Mouse (Mus musculus): Measurements from ENCODE around the gene Nop10. TPM values are rescaled to one million over a fixed set of nuclear protein-coding genes. Genes with fewer than 3 reads are reported as not detected.

Nop10 gene
- total RNA-seq (2017): 34.6 and 45.7 TPM in 2 replicates

DNA sequence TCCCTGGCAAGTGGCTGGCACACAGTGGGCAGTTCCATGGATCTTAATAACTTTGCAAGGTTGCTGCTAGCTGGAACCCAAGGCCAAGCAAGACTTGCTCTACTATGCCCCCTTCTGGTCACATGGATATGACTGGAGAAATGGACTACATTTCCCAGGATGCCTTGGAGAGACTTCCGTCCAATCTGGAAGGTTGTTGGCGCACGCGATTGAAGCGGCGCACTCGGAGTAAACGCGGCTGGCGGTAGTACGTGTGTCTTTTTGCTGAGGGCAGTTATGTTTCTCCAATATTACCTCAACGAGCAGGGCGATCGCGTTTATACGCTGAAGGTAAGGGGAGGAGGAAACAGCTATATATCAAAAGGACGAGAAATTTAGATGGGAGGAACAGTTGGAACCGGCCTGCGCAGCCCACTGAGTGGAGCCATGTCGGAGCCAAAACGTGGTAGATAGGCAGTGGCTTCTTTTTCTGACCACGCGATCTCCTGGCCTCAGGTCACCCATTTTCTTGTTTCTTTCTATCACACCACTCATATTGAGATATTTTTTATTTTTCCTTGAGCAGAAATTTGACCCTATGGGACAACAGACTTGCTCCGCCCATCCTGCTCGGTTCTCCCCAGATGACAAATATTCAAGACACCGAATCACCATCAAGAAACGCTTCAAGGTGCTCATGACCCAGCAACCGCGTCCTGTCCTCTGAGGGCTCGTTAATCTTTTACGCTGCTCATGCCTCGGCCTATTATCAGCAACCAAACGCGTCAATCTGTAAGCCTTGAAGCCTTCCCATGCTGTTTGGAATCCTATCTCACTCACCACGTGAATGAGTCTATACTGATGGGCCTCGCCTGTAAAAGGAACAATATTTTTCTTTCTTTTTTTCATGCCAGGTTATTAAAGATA is at the start of gene Nop10:
Gene Nop10 (plus strand): TSS at position 179 of the 906 bp plus-strand sequence.
- peak; percentile 63 for ATAC-seq (ENCODE audit: extremely low read depth, insufficient number of reproducible peaks, low FRiP score, poor library complexity, severe bottlenecking)

DNA sequence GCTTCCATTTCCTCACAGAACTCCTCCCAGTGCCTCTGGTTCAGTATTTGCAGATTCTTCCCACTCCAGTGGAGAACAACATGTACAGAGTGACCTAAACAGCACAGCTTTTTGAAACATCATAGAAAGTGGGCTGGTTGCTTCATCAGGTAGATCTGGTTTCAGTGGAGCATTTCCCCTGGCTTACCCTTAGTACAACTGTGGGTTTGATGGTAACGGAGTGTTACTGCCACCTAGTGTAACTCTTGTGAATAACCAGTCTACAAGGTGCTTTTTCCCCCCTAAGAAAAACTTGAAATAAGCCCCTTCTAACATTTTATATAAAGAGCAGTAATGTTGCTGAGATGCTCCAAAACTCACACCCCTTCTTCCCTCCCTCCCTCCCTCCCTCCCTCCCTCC is 45.7 kb upstream of the Nop10 start:
- ATAC-seq (ENCODE audit: extremely low read depth, insufficient number of reproducible peaks, low FRiP score, poor library complexity, severe bottlenecking): peak; percentile 72; the same call in 1 of the 2 replicates

DNA sequence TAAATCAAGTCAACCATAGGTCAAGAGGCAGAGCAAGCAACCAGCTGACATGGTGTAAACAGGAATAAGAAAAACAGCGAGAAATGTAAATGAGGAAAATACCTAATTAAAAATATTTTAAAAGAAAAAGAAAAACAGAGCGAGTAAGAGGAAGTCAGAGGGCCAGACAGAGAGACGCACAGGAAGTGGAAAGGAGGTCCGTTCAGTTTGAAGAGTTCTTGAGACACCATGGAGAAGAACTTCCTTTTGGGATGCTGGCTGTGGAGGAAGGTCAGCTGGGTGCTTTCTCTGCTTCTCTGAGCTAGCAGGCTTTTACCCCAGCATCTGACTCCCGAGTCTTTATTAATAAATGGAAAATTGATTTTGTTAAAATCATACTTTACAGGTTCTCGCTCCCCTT is 44.1 kb upstream of the Nop10 start:
- ATAC-seq (ENCODE audit: extremely low read depth, insufficient number of reproducible peaks, low FRiP score, poor library complexity, severe bottlenecking): no peak

DNA sequence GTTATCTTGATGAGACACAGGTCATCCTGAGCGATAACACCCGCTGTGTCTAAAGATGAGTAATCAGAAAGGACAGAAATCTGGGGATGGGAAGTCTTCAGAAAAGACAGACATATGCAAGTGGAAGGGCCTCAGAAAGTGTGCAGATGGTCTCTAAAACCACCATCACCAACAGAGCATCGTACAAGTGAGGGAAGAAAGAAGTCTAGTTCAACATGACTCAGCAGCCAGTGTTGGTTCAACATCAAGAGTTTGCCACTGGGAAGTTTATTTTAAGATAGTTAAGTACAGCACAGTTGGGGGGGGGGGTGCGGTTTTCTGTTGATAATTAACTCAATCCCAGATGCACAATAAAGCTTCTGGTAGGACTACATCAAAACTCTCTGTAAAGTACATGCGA is 40.8 kb upstream of the Nop10 start:
- ATAC-seq (ENCODE audit: extremely low read depth, insufficient number of reproducible peaks, low FRiP score, poor library complexity, severe bottlenecking): no peak

DNA sequence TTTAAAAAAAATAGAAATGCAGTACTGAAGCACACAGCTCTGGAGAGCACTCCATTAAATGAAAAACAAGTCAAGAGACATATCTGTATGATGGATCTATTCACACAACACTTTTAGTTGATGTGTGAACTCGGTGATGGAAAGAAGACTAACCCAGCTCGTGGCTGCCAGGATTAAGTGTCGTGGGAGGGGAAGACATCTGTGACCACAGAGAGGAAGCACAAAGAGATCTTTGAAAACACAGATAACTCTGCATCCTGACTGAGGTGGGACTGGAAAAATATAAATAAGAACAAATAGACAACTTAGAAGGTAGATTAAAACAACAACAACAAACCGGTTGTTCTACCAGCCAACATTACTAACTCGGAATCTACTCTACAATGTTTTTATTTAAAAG is 39.1 kb upstream of the Nop10 start:
- ATAC-seq (ENCODE audit: extremely low read depth, insufficient number of reproducible peaks, low FRiP score, poor library complexity, severe bottlenecking): no peak

DNA sequence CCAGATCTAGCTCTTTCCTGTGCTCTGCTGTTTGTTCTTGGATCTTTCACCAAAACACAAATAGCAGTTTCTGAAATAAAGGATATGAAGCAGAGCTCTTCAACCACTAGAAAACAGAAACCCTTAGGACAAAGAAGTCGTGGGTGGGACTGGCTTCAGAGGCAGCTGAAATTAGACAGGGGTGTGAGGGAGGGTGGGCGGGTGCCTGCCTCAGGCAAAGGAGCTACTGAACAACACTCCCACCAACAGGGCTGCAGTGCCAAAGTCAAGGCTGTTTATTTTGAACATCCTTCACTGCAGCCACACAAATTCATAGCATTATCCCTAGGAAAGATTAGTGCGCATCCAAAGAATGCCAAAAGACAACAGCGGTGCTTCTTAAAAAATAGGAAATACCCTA is 37.4 kb upstream of the Nop10 start:
- ATAC-seq (ENCODE audit: extremely low read depth, insufficient number of reproducible peaks, low FRiP score, poor library complexity, severe bottlenecking): no peak

DNA sequence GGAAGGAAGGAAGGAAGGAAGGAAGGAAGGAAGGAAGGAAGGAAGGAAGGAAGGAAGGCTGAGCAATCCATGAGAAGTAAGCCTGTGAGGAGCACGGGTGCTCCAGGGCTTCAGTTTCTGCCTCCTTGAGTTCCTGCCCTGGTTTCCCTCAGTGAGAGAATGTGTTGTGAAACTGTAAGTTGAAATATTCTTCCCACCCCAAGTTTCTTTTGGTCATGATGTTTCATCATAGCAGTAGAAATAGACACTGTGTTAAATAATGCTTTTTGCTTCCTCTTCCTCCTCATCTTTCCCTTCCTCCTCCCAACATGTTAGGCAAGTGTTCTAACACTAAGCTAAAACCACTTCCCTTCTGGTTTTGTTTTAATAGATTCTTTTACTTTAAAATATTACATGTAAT is 29.1 kb upstream of the Nop10 start:
- ATAC-seq (ENCODE audit: extremely low read depth, insufficient number of reproducible peaks, low FRiP score, poor library complexity, severe bottlenecking): peak; percentile 66; the same call in 1 of the 2 replicates

DNA sequence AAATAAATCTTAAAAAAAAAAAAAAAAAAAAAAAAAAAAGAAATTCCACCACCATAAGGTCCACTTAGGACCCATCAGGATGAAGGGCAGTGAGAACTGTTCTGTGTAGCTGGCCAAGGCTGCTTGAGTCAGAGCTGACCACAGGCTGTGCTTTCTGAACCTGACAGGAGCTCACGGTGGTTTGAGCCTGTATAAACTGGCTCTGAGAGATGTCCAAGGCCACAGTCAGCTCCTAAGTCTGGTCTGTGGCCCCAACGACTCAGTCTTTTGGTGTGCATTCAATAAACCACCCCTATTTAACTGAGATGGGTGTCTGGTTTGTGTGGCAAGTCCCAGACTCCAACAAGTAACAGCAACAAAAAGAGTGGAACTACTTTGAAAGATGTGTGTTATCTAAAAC is 25.1 kb upstream of the Nop10 start:
- ATAC-seq (ENCODE audit: extremely low read depth, insufficient number of reproducible peaks, low FRiP score, poor library complexity, severe bottlenecking): no peak

DNA sequence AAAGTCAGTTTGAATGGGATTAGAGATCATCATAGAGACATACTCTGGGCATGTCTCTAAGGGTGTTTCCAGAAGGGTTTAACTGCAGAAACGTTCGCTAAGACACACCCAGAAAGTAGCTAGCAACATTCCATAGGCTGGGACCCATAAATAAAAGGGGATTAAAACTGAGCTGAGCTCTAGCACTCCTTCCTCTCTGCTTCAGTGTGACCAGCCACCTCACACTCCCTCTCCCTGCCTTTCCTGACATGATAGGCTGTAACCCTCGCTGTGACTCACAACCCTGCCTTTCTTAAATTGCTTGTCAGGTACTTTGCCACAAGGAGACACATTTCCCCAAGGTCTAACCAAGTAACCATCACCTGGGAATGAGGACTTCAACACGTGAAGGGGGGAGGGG is 23.7 kb upstream of the Nop10 start:
- ATAC-seq (ENCODE audit: extremely low read depth, insufficient number of reproducible peaks, low FRiP score, poor library complexity, severe bottlenecking): no peak

DNA sequence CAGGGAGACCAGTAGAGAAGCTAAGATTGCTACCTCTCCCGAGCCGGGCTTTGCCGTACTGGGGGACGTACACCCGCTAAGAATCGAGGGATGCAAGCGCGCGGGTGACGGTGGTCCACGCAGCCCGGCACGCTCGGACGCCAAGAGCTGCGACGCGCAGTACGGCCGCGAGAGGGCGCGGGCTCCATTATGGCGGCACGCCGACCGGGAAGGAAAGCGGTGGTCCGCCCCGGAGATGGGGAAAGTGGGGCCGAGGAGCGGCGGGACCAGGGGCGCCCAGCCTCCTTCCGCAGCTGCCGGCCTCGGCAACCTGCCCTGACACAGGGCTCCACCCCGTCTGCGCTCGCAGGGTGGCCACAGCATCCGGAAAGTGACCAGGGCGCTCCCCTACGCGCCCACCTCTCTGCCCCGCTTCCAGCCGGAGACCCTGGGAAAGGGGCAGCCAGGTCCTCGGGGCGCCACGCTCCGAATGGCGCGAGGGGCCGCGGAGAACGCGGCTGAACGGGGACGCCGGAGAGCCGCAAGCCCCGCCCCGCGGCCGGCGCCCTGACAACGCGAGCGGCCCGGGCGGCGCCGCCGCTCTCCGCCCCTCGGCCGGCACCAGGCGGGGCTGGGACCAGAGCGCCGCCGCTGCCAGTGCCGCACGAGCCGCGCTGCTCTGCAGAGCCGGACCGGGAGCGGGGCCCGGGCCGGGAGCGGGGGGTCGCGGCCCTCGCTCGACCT is 22.4 kb upstream of the Nop10 start, which contains the start of gene Lpcat4:
Gene Lpcat4 (plus strand): TSS at position 257 of the 723 bp plus-strand sequence.
- ATAC-seq (ENCODE audit: extremely low read depth, insufficient number of reproducible peaks, low FRiP score, poor library complexity, severe bottlenecking): peak; percentile 71

DNA sequence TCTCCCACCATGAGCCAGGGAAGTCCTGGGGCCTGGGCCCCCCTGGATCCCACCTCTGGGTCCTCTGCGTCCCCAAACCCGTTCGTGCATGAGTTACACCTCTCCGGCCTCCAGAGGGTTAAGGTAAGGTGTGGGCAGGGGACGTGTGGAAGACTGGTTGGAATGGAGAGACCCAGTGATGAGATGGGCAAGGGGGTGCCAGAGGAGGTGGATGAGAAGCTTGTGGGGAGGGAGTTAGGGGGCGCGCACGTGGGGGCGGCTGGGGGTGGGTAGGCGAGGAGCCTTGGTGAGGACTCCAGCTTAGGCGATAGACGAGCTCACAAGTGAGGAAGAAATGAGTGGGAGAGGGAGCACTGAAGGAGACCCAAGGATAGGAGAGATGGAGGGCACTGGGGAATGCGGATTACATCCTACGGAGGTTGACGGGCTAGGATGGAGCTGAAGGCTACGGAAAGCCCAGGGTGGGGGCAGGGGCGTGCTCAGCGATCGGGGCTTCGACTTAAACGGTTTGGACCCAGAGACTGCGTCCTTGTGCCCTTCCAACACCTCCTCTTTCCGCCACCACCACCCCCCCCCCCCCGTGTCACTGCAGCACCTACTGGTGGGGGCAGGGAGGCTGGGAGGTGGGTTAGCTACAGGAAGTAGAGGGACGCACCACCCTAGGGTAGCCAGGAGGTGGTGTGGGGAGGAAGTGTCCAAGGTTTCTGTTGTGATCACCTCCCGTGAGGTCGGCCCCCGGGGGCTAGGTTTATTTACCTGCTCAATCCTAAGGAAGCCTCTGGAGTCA is 21.6 kb upstream of the Nop10 start:
- peak; percentile 68 for ATAC-seq (ENCODE audit: extremely low read depth, insufficient number of reproducible peaks, low FRiP score, poor library complexity, severe bottlenecking)

DNA sequence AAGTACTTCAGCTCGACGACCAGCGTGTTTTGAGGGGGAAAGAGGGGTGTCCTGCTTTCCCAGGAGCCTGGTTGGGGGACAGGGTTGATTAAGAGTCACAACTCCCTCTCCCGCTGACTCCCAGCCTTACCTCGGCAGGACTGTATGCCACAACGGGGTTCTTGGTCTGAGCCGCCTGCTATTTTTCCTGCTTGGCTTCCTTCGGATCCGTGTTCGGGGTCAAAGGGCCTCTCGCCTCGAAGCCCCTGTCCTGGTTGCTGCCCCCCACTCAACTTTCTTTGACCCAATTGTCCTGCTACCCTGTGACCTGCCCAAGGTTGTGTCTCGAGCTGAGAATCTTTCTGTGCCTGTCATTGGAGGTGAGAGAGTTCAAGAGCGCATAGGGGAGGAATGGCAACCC is 19.9 kb upstream of the Nop10 start:
- ATAC-seq (ENCODE audit: extremely low read depth, insufficient number of reproducible peaks, low FRiP score, poor library complexity, severe bottlenecking): no peak

DNA sequence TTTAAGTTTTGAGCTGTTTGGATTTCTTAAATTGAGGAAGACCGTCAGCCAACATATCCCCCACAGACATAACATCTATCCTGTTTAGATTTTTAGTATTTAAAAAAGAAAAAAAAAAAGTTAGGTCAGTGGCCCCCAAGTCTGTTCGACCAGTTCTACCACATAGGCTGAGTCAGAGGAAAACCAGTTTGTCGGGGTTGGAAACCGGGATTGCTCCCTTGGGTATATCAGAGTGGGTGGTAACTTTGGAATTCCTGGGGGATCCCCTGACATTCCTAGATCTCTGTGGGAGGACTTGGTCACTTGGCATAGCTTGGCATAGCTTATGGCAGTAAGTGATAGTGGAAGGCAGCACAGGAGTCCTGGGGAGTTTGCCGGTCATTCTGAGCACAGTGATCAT is 16.4 kb upstream of the Nop10 start:
- ATAC-seq (ENCODE audit: extremely low read depth, insufficient number of reproducible peaks, low FRiP score, poor library complexity, severe bottlenecking): no peak

DNA sequence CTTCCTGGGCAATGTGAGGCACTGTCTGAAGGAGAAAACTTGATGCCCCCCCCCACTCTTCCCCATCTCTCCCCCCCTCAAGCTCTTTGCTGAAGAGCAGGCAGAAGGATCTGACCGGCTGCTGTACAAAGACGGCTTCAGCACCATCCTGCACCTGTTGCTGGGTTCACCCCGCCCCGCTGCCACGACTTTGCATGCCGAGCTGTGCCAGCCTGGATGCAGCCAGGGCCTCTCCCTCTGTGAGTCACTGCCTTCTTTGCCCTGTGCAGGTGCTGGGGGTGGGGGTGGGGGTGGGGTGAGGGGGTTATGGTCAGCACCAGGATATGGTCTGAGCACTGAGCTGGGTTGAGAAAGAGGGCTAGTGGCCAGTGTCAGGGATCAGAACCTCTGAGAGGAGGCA is 15.5 kb upstream of the Nop10 start:
- no peak for ATAC-seq (ENCODE audit: extremely low read depth, insufficient number of reproducible peaks, low FRiP score, poor library complexity, severe bottlenecking)

DNA sequence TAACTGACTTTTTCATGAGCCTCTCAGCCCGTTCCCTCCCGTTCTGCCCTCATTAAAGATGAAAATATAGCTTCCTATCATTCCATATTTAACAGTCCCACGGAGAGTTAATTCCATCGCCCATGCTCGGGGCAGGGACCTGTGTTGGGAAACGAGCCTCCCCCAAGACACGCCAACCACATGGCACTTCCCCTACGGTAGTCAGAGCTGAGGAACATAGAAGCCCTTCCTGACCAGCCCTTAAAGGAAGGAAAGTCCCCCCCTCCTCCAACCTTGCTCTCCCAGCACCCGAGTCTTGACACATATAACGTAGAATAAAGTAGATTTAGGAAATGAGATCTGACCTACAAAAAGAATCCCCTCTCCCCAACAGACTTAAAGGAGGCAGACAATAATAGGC is 14.4 kb upstream of the Nop10 start:
- ATAC-seq (ENCODE audit: extremely low read depth, insufficient number of reproducible peaks, low FRiP score, poor library complexity, severe bottlenecking): no peak

DNA sequence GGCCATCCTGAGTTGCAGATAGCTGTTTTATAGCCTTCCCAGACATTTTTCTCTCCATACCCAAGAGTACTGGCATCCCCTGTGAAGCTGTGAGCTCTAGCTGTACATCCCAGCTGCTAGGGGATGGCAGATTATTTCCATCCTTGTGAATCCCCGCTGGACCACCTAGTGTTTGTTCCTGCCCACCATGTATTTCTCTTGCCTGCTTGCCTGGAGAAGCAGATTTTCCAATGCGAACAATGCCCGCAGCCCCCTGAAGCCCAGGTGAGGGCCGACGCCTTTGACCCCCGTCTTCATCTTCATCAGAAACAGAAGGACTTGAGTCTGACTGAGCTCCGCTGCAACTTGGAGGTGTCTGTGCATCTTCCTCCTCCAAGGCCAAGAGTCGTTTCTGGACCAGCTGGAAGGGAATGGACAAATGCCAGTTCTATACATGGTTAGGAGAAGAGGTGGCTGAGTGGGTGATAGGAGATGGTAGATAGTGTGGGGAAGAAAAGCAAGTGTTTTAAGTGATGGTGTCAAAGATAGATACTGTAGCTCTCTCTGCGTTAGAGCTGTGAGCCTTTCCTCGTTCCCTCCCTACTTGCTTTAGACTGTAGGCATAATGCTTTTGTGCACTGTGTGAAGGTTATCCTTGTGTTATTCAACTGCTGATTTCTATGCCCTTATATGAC is 11.8 kb upstream of the Nop10 start:
- no peak for ATAC-seq (ENCODE audit: extremely low read depth, insufficient number of reproducible peaks, low FRiP score, poor library complexity, severe bottlenecking)

DNA sequence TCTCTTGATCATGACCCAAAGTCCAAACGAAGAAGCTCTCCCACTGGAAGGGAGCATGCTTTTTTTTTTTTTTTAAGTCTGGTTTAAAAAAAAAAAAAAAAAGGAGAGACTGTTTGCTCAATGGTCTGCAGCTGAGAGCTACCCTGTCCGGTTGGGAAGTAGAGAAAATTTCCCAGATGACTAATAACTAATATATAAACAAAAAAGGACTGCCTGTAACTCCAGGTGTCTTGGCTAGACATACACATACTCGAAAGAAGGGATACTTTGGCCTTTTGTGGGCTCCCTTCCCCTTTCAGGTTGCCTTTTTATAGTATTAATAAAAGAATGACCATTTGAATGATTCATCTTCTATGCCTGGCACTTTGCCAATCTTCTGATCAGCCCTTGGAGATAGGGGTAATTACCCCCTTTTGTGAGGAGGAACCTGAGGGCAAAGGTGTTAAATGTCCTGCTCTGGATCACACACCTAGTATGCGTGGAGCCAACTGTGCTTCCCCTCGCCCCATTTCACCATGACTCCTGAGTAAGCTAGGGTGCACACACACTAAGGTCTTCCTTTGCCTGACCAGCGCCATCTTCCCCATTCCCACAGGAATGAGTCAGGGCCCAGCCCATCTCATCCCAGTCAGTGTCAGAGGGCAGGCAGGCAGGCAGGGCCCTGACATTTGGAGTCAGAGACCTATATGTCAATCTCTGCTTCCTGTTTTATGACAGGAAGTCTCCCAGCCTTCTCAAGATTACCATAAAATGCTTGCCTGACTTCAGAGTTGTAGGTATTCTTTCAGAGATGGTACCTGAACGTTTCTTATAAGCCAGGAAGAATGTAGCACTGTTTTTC is 6.8 kb upstream of the Nop10 start:
- ATAC-seq (ENCODE audit: extremely low read depth, insufficient number of reproducible peaks, low FRiP score, poor library complexity, severe bottlenecking): peak; percentile 47; the same call in 1 of the 2 replicates
